ENCODE assay signal across 9 mouse cellular contexts in genomic region chr19:58978401-58979171, GRCm38 (mm10). TPM values are rescaled to one million over a fixed set of nuclear protein-coding genes. Genes with fewer than 3 reads are reported as not detected.
DNase-seq lines count a peak whose midpoint lies in the region; ATAC-seq lines count a peak whose summit lies in the region.
"Had no signal": no experiment of that assay in that cellular context is flagged by ENCODE, and none has a peak within 500 bp of the region (broad histone marks: within the 10 kb centered on the region; RNA-seq: fewer than 3 reads in every experiment).

No protein-coding gene starts in this region.

- peaks cover 29% of the 10 kb centered on the region for H3K4me1 ChIP-seq in neural tube, embryonic 13.5 days (replicated peaks)
- no peaks in the 10 kb centered on the region for H3K4me1 ChIP-seq in stomach, embryonic 16.5 days (ENCODE audit: control insufficient read depth, insufficient read depth, low read length)

- H3K27me3 ChIP-seq in neural tube, embryonic 13.5 days = peaks cover 89% of the 10 kb centered on the region
- no peaks in the 10 kb centered on the region for H3K27me3 ChIP-seq in stomach, embryonic 16.5 days (ENCODE audit: control insufficient read depth, insufficient read depth, low read length)

- H3K4me3 ChIP-seq in neural tube, embryonic 13.5 days = no peak overlapping the region
- H3K4me3 ChIP-seq in stomach, embryonic 16.5 days (replicated peaks; ENCODE audit: low read length) = no peak overlapping the region
- H3K4me3 ChIP-seq: embryonic facial prominence, embryonic 15.5 days had no signal

- intact Hi-C loops in left cerebral cortex, postnatal 14 days (cut with DNase I) = no loop called here

- no peak overlapping the region for H3K9ac ChIP-seq in neural tube, embryonic 13.5 days
- H3K9ac ChIP-seq in stomach, embryonic 16.5 days (ENCODE audit: low read length) = no peak overlapping the region
- H3K9ac ChIP-seq: embryonic facial prominence, embryonic 15.5 days had no signal

- 0 out of 2 replicates have a peak overlapping the region, but pooled peaks have one; percentile 5 for H3K4me2 ChIP-seq in neural tube, embryonic 13.5 days
- no peak overlapping the region for H3K4me2 ChIP-seq in stomach, embryonic 16.5 days (ENCODE audit: low read depth, low read length)

- H3K9me3 ChIP-seq in neural tube, embryonic 13.5 days = no peaks in the 10 kb centered on the region
- H3K9me3 ChIP-seq in stomach, embryonic 16.5 days (replicated peaks; ENCODE audit: control insufficient read depth, low read length) = no peaks in the 10 kb centered on the region
- H3K9me3 ChIP-seq: embryonic facial prominence, embryonic 15.5 days had no signal

- H3K27ac ChIP-seq in neural tube, embryonic 13.5 days (replicated peaks) = peak overlapping the region; percentile 42
- no peak overlapping the region for H3K27ac ChIP-seq in stomach, embryonic 16.5 days (ENCODE audit: low read length)
- H3K27ac ChIP-seq: embryonic facial prominence, embryonic 15.5 days had no signal

- no peaks in the 10 kb centered on the region for H3K36me3 ChIP-seq in neural tube, embryonic 13.5 days
- H3K36me3 ChIP-seq in stomach, embryonic 16.5 days (ENCODE audit: control insufficient read depth, insufficient read depth, low read length) = no peaks in the 10 kb centered on the region
- H3K36me3 ChIP-seq: embryonic facial prominence, embryonic 15.5 days had no signal

- WGBS in neural tube, embryonic 13.5 days = 63% methylated on average over 11 of the region's 11 CpGs
- WGBS in stomach, embryonic 16.5 days = 55% methylated on average over 11 of the region's 11 CpGs

- ATAC-seq in neural tube, embryonic 13.5 days (ENCODE audit: low read depth) = peak; percentile 58
- ATAC-seq in stomach, embryonic 16.5 days (ENCODE audit: insufficient read depth, low FRiP score) = peak; percentile 50

- no peak for DNase-seq in neural tube, embryonic 10.5 days (ENCODE audit: extremely low spot score, low spot score)
- peak; percentile 78 for DNase-seq in brain, adult 2 months (ENCODE audit: low read depth, low spot score)
- peak; percentile 9 to 21 for DNase-seq in heart, adult 9 months (ENCODE audit: low spot score in 2 of 2)
- peak; percentile 23 to 55 for DNase-seq in left cerebral cortex, postnatal 14 days (ENCODE audit: low spot score in 2 of 2)
- DNase-seq in cerebellum, postnatal 4 days (ENCODE audit: low spot score in 2 of 2) = no peak
- DNase-seq in spleen, postnatal 36 days (ENCODE audit: low spot score in 2 of 2) = no peak

RNA-seq across cellular contexts. Expression of gene Hspa12a, which starts 35.1 kb away (rescaled TPM):
- 79.9 and 83.0 TPM in 2 replicates for polyA plus RNA-seq in neural tube, embryonic 13.5 days (2015; fragmentation: Nextera tagmentation; extraction: Ambion mirVana)
- 100 to 1,000 TPM; 224 to 233 TPM for total RNA-seq in left cerebral cortex, postnatal 14 days (2021)
- 5.4 and 6.0 TPM in 2 replicates for polyA plus RNA-seq in stomach, embryonic 16.5 days (2015; fragmentation: Nextera tagmentation; extraction: Ambion mirVana)

RNA-seq across cellular contexts. Expression of gene Eno4, which starts 35.4 kb away (rescaled TPM):
- polyA plus RNA-seq in neural tube, embryonic 13.5 days (2015; fragmentation: Nextera tagmentation; extraction: Ambion mirVana) = 0.65 and 0.82 TPM in 2 replicates
- total RNA-seq in left cerebral cortex, postnatal 14 days (2021) = 1 to 10 TPM; 1.6 to 1.8 TPM
- 0.21 and 0.51 TPM in 2 replicates for polyA plus RNA-seq in stomach, embryonic 16.5 days (2015; fragmentation: Nextera tagmentation; extraction: Ambion mirVana)

Comparison
In these comparisons a context has a peak if more than half of its experiments do, and no peak if none do; other contexts are left out.
1. DNase-seq: peak in brain, adult 2 months (single experiment), heart, adult 9 months (2 of 2) and left cerebral cortex, postnatal 14 days (2 of 2); none in neural tube, embryonic 10.5 days (single experiment), cerebellum, postnatal 4 days (0 of 2) and spleen, postnatal 36 days (0 of 2).
2. RNA of gene Hspa12a, which starts 35.1 kb away (polyA plus RNA-seq): 79.9 to 83.0 TPM in neural tube, embryonic 13.5 days; 5.4 to 6.0 TPM in stomach, embryonic 16.5 days; every median in the first group is over 10 times any median in the second.